Mouse (Mus musculus): ENCODE measurements around the gene Ahcyl2.

- TF ChIP-seq EP300 (IDR thresholded peaks at IDR 0.05; ENCODE audit: low read depth) (no peak), CTCF (IDR thresholded peaks at IDR 0.05; ENCODE audit: low read depth) (no peak)
Observed at GRCm38 (mm10) chr6:29866935-29867724, 99.3 kb downstream of the Ahcyl2 start.
